Mouse (Mus musculus) megakaryocyte progenitor cell, adult 5-6 weeks (primary cell): ENCODE results near the gene Psmc5. TPM values are rescaled to one million over a fixed set of nuclear protein-coding genes. Genes with fewer than 3 reads are reported as not detected.

Experiments
- ATAC-seq: replicated peaks from 2 replicates; pipeline ENCODE4 v1.8.0; 2016; ENCODE audit warnings: mild to moderate bottlenecking, moderate TSS enrichment, inconsistent platforms; ENCODE audit not compliant: poor library complexity
- total RNA-seq, 2 experiments: library from RNA; stranded (forward) in 1 of 2; stranded (reverse) in 1 of 2; fragments of 157-497, 149-512 nt in 1 of 2; fragments of 200-1000 nt in 1 of 2; gene quantifications; 2 replicates each; pipeline versions ENCODE4 v1.2.3 to v1.2.4; 2015 to 2017

The Psmc5 gene
- total RNA-seq, 2 experiments from 2014 or later, result 52.0 to 110 TPM

- ATAC-seq, result peak; percentile 73
These were observed 49.6 kb downstream of the Psmc5 start for GRCm38 (mm10) chr11:106305348-106306064.

GRCm38 (mm10) chr11:106306065-106306385 is 50.1 kb downstream of the Psmc5 start:
- ATAC-seq, result no peak

DNA sequence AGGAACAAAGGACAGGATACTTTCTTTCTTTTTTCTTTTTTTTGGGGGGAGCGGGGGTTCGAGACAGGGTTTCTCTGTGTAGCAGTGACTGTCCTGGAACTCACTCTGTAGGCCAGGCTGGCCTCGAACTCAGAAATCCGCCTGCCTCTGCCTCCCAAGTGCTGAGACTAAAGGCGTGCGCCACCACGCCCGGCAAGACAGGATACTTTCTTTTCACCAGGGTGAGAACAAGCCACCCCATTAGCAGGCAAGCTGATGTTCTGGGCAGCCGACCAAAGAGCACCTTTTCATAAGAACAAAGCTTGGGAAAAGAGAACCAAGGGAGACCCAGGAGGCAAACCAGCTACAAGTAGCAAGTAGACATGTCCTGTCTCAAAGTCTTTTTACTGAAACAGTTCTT is 50.8 kb downstream of the Psmc5 start:
- ATAC-seq, result no peak

- no peak for ATAC-seq
These were observed 51.5 kb downstream of the Psmc5 start for GRCm38 (mm10) chr11:106307432-106307831.

GRCm38 (mm10) chr11:106308162-106308561 is 52.2 kb downstream of the Psmc5 start:
- ATAC-seq, result no peak

DNA sequence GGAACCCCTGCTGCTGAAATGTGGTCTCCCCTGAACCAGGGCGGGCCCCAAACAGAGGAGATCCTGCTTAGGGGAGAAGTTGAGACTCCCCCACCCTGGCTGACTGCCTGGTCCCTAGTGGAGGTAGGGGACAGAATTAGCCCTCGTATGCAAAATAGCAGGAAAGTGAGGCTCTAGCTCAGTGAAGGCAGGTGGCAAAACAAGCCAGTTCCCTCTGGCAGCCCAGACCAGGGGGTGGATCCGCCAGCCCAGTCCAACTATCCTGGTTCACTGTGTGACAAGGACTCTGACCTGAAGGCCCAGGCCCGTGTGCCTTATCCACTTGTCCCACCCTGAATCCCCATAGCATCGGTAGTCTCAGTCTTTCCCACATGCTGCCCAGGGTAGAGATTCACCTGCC is 54.2 kb downstream of the Psmc5 start:
- no peak for ATAC-seq

Other genes starting within 250 kb of the Psmc5 start
- gene Kcnh6, start 248.0 kb upstream of the Psmc5 start, total RNA-seq (2015), result 0.15 and 0.20 TPM in 2 replicates
- not detected in 2 replicates for gene Kcnh6, start 248.0 kb upstream of the Psmc5 start, total RNA-seq (2017)
- 46.2 and 48.8 TPM in 2 replicates for gene Dcaf7, start 219.3 kb upstream of the Psmc5 start, total RNA-seq (2015)
- 45.5 and 48.9 TPM in 2 replicates for gene Dcaf7, start 219.3 kb upstream of the Psmc5 start, total RNA-seq (2017)
- gene Taco1, start 190.1 kb upstream of the Psmc5 start, total RNA-seq (2015), result 5.6 and 6.3 TPM in 2 replicates
- gene Taco1, start 190.1 kb upstream of the Psmc5 start, total RNA-seq (2017), result 11.0 and 17.9 TPM in 2 replicates
- 16.5 and 19.1 TPM in 2 replicates for gene Map3k3, start 171.5 kb upstream of the Psmc5 start, total RNA-seq (2015)
- 23.8 and 31.4 TPM in 2 replicates for gene Map3k3, start 171.5 kb upstream of the Psmc5 start, total RNA-seq (2017)
- gene Gm10840, start 95.3 kb upstream of the Psmc5 start, total RNA-seq (2015), result 2.6 and 4.4 TPM in 2 replicates
- not detected in 2 replicates for gene Gm10840, start 95.3 kb upstream of the Psmc5 start, total RNA-seq (2017)
- gene Limd2, start 95.3 kb upstream of the Psmc5 start, total RNA-seq (2015), result 169 and 172 TPM in 2 replicates
- gene Limd2, start 95.3 kb upstream of the Psmc5 start, total RNA-seq (2017), result 37.4 and 40.8 TPM in 2 replicates
- 27.0 and 31.6 TPM in 2 replicates for gene Strada, start 54.0 kb upstream of the Psmc5 start, total RNA-seq (2015)
- gene Strada, start 54.0 kb upstream of the Psmc5 start, total RNA-seq (2017), result 20.1 and 21.7 TPM in 2 replicates
- gene Ccdc47, start 39.8 kb upstream of the Psmc5 start, total RNA-seq (2015), result 41.7 and 51.3 TPM in 2 replicates
- 138 and 195 TPM in 2 replicates for gene Ccdc47, start 39.8 kb upstream of the Psmc5 start, total RNA-seq (2017)
- gene Ddx42, start 39.2 kb upstream of the Psmc5 start, total RNA-seq (2015), result 39.8 and 47.9 TPM in 2 replicates
- 68.8 and 101 TPM in 2 replicates for gene Ddx42, start 39.2 kb upstream of the Psmc5 start, total RNA-seq (2017)
- gene Ftsj3, start 75 bp upstream of the Psmc5 start, total RNA-seq (2015), result 45.5 and 45.7 TPM in 2 replicates
- gene Ftsj3, start 75 bp upstream of the Psmc5 start, total RNA-seq (2017), result 151 and 191 TPM in 2 replicates
- gene Smarcd2, start 16.8 kb downstream of the Psmc5 start, total RNA-seq (2015), result 62.9 and 63.5 TPM in 2 replicates
- 216 and 275 TPM in 2 replicates for gene Smarcd2, start 16.8 kb downstream of the Psmc5 start, total RNA-seq (2017)
- 2.2 and 2.3 TPM in 2 replicates for gene Tcam1, start 20.5 kb downstream of the Psmc5 start, total RNA-seq (2015)
- gene Tcam1, start 20.5 kb downstream of the Psmc5 start, total RNA-seq (2017), result 1.6 and 1.7 TPM in 2 replicates
- not detected in 2 replicates for gene Gh, start 45.7 kb downstream of the Psmc5 start, total RNA-seq (2015)
- gene Gh, start 45.7 kb downstream of the Psmc5 start, total RNA-seq (2017), result not detected in 2 replicates
- gene Cd79b, start 58.6 kb downstream of the Psmc5 start, total RNA-seq (2015), result 47.2 and 51.9 TPM in 2 replicates
- gene Cd79b, start 58.6 kb downstream of the Psmc5 start, total RNA-seq (2017), result 29.6 and 30.9 TPM in 2 replicates
- gene Scn4a, start 97.1 kb downstream of the Psmc5 start, total RNA-seq (2015), result 0.12 TPM in 1 of 2 replicates, not detected in the other
- 0.03 TPM in 1 of 2 replicates, not detected in the other for gene Scn4a, start 97.1 kb downstream of the Psmc5 start, total RNA-seq (2017)
- gene Prr29, start 109.3 kb downstream of the Psmc5 start, total RNA-seq (2015), result not detected in 2 replicates
- not detected in 2 replicates for gene Prr29, start 109.3 kb downstream of the Psmc5 start, total RNA-seq (2017)
- gene Icam2, start 131.9 kb downstream of the Psmc5 start, total RNA-seq (2015), result 59.9 and 60.3 TPM in 2 replicates
- gene Icam2, start 131.9 kb downstream of the Psmc5 start, total RNA-seq (2017), result 87.1 and 123 TPM in 2 replicates
- gene Ern1, start 231.7 kb downstream of the Psmc5 start, total RNA-seq (2015), result 54.0 and 58.6 TPM in 2 replicates
- 45.6 and 50.2 TPM in 2 replicates for gene Ern1, start 231.7 kb downstream of the Psmc5 start, total RNA-seq (2017)